Mouse (Mus musculus) midbrain, embryonic 14.5 days (tissue): ENCODE results near the gene Ptprm. TPM values are rescaled to one million over a fixed set of nuclear protein-coding genes. Genes with fewer than 3 reads are reported as not detected.
A peak's percentile ranks its signal among the peaks of the same experiment; 100 is the strongest.

Experiments used
- ATAC-seq: fragments of 200-750 bp; cut with Nextera tagmentation; 2 replicates; pipeline ENCODE4 v1.8.0; 2017; ENCODE audit warnings: moderate number of reproducible peaks, moderate library complexity; ENCODE audit not compliant: low FRiP score, low TSS enrichment
- DNase-seq: peaks from one replicate; pipeline ENCODE4 v3.0.0-alpha.2; 2015
- H3K27ac ChIP-seq: fragments of 300-500 bp; sonication (generic); replicated peaks from 2 replicates; pipeline ENCODE4 v1.5.1; 2014; ENCODE audit warnings: mild to moderate bottlenecking, low read depth, low read length, moderate library complexity
- H3K27me3 ChIP-seq: fragments of 300-500 bp; sonication (generic); 2 replicates; pipeline ENCODE4 v1.6.1; 2014; ENCODE audit warnings: low read length, control low read depth, mixed read lengths; ENCODE audit not compliant: control insufficient read depth, insufficient read depth
- H3K36me3 ChIP-seq: fragments of 300-500 bp; sonication (generic); 2 replicates; pipeline ENCODE4 v1.6.1; 2014; ENCODE audit warnings: low read length, control low read depth; ENCODE audit not compliant: control insufficient read depth, insufficient read depth
- H3K4me1 ChIP-seq: fragments of 300-500 bp; sonication (generic); 2 replicates; pipeline ENCODE4 v1.6.1; 2014; ENCODE audit warnings: mild to moderate bottlenecking, antibody characterized with exemption, low read length, control low read depth; ENCODE audit not compliant: control insufficient read depth, insufficient read depth
- H3K4me2 ChIP-seq: fragments of 300-500 bp; sonication (generic); 2 replicates; pipeline ENCODE4 v1.6.1; 2014; ENCODE audit warnings: mild to moderate bottlenecking, low read length, moderate library complexity
- H3K4me3 ChIP-seq: fragments of 300-500 bp; sonication (generic); replicated peaks from 2 replicates; pipeline ENCODE4 v1.5.1; 2014; ENCODE audit warnings: low read depth, low read length
- H3K9ac ChIP-seq: fragments of 300-500 bp; sonication (generic); replicated peaks from 2 replicates; pipeline ENCODE4 v1.6.1; 2014; ENCODE audit warnings: mild to moderate bottlenecking, low read length, moderate library complexity
- H3K9me3 ChIP-seq: fragments of 300-500 bp; sonication (generic); 2 replicates; pipeline ENCODE4 v1.6.1; 2016; ENCODE audit warnings: low read length, control low read depth, mixed read lengths; ENCODE audit not compliant: control insufficient read depth
- WGBS: fragments of 180-500 bp; shearing (Covaris S2); extraction: QIAGEN DNeasy Blood & Tissue Kit; methylation state at CpG from one replicate; pipeline ENCODE4 v1.1.7; 2014; 5-methylcytosine and 5-hydroxymethylcytosine counted together
- polyA plus RNA-seq: library from polyadenylated mRNA; unstranded; fragments of >200 nt; fragmentation: Nextera tagmentation; extraction: Ambion mirVana; gene quantifications from 2 replicates; pipeline ENCODE4 v1.2.1, GENCODE M21; 2014

Ptprm gene
- polyA plus RNA-seq, 1 experiment from 2014 or later, result 22.8 TPM

DNA sequence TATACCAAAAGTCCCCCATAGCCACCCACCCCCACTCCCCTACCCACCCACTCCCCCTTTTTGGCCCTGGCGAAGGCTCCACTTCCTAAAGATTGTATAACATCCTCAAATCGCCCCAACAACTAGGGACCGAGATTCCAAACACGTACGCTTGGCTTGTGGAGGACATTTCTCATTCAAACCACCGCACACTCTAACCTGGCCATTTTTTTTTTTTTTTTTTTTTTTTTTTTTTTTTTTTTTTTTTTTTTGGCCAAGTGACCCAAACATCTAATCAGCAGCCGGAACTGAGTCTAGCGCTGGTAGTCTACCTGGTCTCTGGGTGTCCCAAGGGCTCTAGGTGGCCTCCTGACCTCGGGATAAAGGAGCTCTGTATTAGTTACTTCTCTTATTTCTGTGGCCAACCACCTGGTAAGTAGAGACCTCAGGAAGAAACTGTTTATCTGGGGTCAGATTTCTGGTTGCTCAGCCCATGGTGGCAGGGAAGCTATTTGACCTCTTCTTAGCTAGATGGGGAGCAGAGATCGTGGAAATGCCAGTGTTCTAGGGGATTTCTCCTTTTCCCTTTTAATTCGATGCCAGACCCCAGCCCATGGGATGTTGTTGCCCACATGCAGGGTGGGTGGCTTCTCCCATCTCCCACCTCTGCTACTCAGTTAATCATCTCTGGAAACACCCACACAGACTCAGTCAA lies 9.3 kb upstream of the Ptprm start:
- Histone ChIP-seq H3K4me3 (no peak overlapping the region), H3K27ac (no peak overlapping the region), H3K27me3 (no peaks in the 10 kb centered on the region), H3K4me2 (no peak overlapping the region), H3K36me3 (no peaks in the 10 kb centered on the region), H3K9me3 (no peaks in the 10 kb centered on the region), H3K4me1 (no peaks in the 10 kb centered on the region), H3K9ac (no peak overlapping the region)
- DNase-seq, result no peak
- 86% methylated on average over 11 of the region's 11 CpGs for WGBS
- ATAC-seq, result no peak

DNA sequence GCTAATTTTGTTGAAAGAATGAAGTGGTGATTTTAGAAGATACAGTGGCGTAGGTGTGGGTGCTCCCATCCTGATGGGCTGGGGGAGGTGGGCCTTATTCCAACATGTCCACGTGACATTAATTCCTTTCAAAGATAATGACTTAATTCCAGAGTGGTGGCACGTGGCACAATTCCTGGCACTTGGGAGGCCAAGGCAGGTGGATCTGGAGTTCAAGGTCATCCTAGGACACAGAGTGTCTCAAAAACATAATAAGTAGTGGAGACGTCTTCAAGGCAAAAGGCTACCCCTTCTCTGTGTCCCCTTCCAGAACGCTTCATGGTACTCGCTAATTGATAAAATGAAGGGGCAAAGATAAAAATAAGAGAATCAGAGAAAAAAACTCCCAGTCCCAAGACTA lies 7.9 kb upstream of the Ptprm start:
- H3K27ac ChIP-seq, result no peak overlapping the region
- no peaks in the 10 kb centered on the region for H3K27me3 ChIP-seq
- no peaks in the 10 kb centered on the region for H3K9me3 ChIP-seq
- H3K36me3 ChIP-seq, result no peaks in the 10 kb centered on the region
- H3K4me2 ChIP-seq, result no peak overlapping the region
- 89% methylated on average over 6 of the region's 6 CpGs for WGBS
- no peak for DNase-seq
- H3K9ac ChIP-seq, result no peak overlapping the region
- H3K4me3 ChIP-seq, result no peak overlapping the region
- no peak for ATAC-seq
- no peaks in the 10 kb centered on the region for H3K4me1 ChIP-seq

DNA sequence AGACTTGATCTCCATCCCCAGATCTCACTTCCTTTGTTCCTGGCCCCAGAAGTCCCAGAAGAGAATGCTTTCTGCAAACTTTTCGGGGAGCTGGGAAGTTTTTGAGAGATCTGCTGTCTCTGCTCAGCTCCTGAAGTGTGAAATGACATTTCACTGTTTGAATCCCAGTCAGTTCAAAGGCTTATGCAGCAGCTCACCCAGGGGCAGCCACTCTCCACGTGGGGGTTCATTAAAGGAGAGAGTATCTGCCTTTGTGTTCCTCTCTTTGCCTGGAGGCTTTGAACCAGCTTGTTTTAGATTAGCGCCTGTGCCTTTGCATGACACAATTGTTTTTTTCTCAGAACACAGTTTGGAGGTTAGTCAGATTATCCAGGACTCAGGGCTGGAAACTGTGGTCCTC lies 6.3 kb upstream of the Ptprm start:
- H3K36me3 ChIP-seq, result no peaks in the 10 kb centered on the region
- no peaks in the 10 kb centered on the region for H3K9me3 ChIP-seq
- no peak overlapping the region for H3K4me3 ChIP-seq
- H3K4me1 ChIP-seq, result peaks cover under 1% of the 10 kb centered on the region; the same call in 1 of the 2 replicates
- 3% methylated on average over 3 of the region's 3 CpGs for WGBS
- H3K27ac ChIP-seq, result no peak overlapping the region
- ATAC-seq (no peak), DNase-seq (peak; percentile 67)
- H3K27me3 ChIP-seq, result no peaks in the 10 kb centered on the region
- H3K4me2 ChIP-seq, result no peak overlapping the region
- no peak overlapping the region for H3K9ac ChIP-seq

DNA sequence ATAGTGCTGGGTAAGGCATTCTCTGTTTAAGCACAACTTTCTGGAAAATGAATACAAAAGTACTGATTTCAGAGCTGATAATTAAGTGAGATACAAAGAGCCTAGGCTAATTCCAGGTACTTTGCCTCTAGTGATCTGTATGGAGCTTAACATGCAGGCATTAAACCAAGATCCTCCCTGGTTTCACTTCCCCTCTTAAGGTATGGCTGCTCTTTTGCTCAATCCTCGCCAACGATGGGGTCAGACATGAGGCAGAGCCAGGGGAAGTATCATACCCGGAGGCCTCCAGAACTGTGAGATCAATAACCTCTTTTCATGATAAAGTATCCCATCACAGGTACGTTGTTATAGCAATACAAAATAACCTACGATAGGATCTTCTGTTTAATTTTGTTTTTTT lies 5.3 kb upstream of the Ptprm start:
- H3K27ac ChIP-seq, result no peak overlapping the region
- no peak overlapping the region for H3K4me2 ChIP-seq
- ATAC-seq (no peak), DNase-seq (no peak)
- H3K27me3 ChIP-seq, result no peaks in the 10 kb centered on the region; the same call in 1 of the 2 replicates
- no peaks in the 10 kb centered on the region for H3K9me3 ChIP-seq
- no peaks in the 10 kb centered on the region for H3K36me3 ChIP-seq
- 96% methylated on average over 5 of the region's 5 CpGs for WGBS
- no peak overlapping the region for H3K9ac ChIP-seq
- H3K4me1 ChIP-seq, result peaks cover 5% of the 10 kb centered on the region
- no peak overlapping the region for H3K4me3 ChIP-seq

DNA sequence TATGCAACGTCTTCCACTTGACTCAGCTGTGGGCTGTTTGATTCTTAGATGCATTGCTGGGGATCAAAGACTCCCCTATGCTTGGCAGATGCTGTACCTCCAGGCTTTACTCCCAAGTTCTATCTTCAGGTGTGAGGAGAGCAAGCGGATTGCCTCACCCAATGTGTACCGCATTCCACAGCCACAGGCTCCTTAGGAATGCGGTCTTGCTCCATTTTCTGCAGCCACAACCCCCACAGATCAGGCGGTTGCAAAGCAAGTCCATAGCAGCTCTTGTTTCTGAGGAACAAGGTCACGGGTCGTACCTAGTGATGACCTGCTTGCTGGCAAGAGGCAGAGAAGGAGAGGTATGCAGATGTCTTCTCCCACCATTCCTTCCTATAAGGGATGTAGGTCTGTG lies 4.3 kb upstream of the Ptprm start:
- no peak overlapping the region for H3K9ac ChIP-seq
- ATAC-seq (no peak), DNase-seq (no peak)
- WGBS, result 96% methylated on average over 7 of the region's 7 CpGs
- H3K36me3 ChIP-seq, result no peaks in the 10 kb centered on the region
- H3K9me3 ChIP-seq, result no peaks in the 10 kb centered on the region
- no peak overlapping the region for H3K4me2 ChIP-seq
- H3K4me3 ChIP-seq, result no peak overlapping the region
- peaks cover 2% of the 10 kb centered on the region; the same call in 1 of the 2 replicates for H3K27me3 ChIP-seq
- H3K27ac ChIP-seq, result no peak overlapping the region
- peaks cover 5% of the 10 kb centered on the region for H3K4me1 ChIP-seq

DNA sequence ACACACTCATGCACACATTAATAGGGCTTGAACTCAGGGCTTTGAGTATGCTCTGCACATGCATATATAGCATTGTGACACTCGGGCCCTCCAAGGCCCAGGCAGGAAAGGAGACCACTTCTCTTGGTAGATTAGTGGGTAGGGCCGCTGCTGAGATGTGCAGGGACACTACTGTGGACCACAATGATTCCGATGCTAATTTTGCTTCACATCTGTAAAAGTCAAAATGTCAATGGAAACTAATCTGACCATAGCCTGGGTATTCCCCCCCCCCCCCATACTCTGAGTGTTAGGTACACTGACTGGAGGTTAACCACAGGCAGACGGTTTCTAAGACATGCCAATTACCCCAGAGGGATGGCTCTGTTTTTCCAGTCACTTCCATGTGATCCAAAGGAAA lies 2.9 kb upstream of the Ptprm start:
- no peak overlapping the region for H3K4me3 ChIP-seq
- H3K4me2 ChIP-seq, result no peak overlapping the region
- H3K27me3 ChIP-seq, result peaks cover 9% of the 10 kb centered on the region
- H3K4me1 ChIP-seq, result peaks cover 10% of the 10 kb centered on the region
- H3K36me3 ChIP-seq, result no peaks in the 10 kb centered on the region
- DNase-seq (no peak), ATAC-seq (no peak)
- H3K9me3 ChIP-seq, result no peaks in the 10 kb centered on the region
- 82% methylated on average over 4 of the region's 4 CpGs for WGBS
- no peak overlapping the region for H3K27ac ChIP-seq
- H3K9ac ChIP-seq, result no peak overlapping the region

DNA sequence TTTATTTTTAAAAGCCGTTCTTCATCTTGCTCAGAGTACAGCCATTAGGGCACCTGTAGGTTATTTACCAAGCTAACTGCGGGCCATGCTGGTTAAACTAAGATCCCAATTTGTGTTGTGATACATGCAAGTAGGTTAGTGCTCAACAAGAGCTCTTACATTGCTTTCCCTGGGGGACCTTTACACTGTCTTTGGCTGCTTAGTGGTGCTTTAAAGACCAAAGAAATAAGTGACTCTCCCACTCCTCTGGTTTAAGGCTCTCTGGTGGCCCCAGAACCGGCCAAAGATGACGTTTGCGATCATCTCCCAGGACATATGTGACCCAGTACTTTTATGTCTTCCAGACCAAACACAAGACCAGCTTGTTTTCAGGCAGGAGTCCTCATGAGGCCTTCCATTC lies 994 bp upstream of the Ptprm start:
- ATAC-seq (no peak), DNase-seq (peak; percentile 40)
- peak overlapping the region; percentile 72; the same call in 1 of the 2 replicates for H3K4me3 ChIP-seq
- no peak overlapping the region for H3K27ac ChIP-seq
- 41% methylated on average over 5 of the region's 5 CpGs for whole genome bisulfite sequencing
- H3K36me3 ChIP-seq, result no peaks in the 10 kb centered on the region
- no peaks in the 10 kb centered on the region for H3K9me3 ChIP-seq
- H3K4me1 ChIP-seq, result peaks cover 10% of the 10 kb centered on the region
- H3K27me3 ChIP-seq, result peaks cover 17% of the 10 kb centered on the region
- H3K9ac ChIP-seq, result no peak overlapping the region
- peak overlapping the region; percentile 95 for H3K4me2 ChIP-seq

DNA sequence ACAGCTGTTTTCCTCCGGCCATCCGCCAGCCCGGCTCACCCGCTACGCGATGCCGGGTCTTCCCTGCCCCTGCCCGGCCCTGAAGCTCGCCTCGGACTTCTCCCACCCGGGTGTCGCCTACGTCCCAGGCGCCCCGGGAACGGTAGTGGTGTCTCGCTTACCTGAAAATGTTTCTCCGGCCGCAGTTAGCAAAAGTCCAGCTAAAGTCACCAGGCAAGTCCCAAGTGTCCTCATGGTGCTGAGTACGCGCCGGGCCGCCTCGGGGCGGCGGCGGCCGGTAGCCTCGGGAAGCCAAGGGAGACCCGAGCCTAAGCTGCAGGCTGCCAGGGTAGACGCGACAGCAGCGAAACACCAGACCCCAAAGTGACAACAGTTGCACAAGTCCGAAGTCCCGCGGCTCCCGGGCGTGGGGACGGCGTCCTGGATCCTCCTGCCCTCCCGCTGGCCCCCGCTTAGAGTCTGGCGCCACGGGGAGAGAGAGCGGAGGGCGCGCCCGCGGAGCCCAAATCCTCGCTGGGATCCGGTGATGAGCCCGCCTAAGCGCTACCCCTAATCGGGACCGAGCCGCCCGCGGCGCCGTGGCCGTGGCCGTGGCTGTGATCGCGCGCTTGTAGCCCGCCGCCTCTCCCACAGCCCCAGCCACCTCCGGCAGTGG lies 334 bp downstream of the Ptprm start:
- Histone ChIP-seq H3K4me2 (peak overlapping the region; percentile 95), H3K9me3 (no peaks in the 10 kb centered on the region), H3K27ac (peak overlapping the region; percentile 72), H3K27me3 (peaks cover 17% of the 10 kb centered on the region), H3K36me3 (no peaks in the 10 kb centered on the region), H3K4me3 (peak overlapping the region; percentile 72), H3K9ac (peak overlapping the region; percentile 75), H3K4me1 (peaks cover 10% of the 10 kb centered on the region)
- under 1% methylated on average over 67 of the region's 68 CpGs for WGBS
- ATAC-seq, result peak; percentile 41
- DNase-seq, result peak; percentile 57
